ENCODE assay signal across 14 mouse cellular contexts in genomic region chr19:56608946-56609345, GRCm38 (mm10).
"Had no signal": no experiment of that assay in that cellular context is flagged by ENCODE, and none has a peak within 500 bp of the region (broad histone marks: within the 10 kb centered on the region; RNA-seq: fewer than 3 reads in every experiment).

No protein-coding gene starts in this region.

- H3K27me3 ChIP-seq: limb, embryonic 15.5 days; lung, embryonic 15.5 days; midbrain, embryonic 13.5 days; midbrain, embryonic 15.5 days; neural tube, embryonic 12.5 days; stomach, embryonic 15.5 days had no signal

- H3K4me1 ChIP-seq: limb, embryonic 15.5 days; liver, embryonic 12.5 days; midbrain, embryonic 13.5 days; midbrain, embryonic 15.5 days; neural tube, embryonic 12.5 days had no signal

- H3K27ac ChIP-seq: limb, embryonic 15.5 days; liver, embryonic 12.5 days; liver, embryonic 14.5 days; lung, embryonic 15.5 days; midbrain, embryonic 13.5 days; midbrain, embryonic 15.5 days; neural tube, embryonic 12.5 days; stomach, embryonic 15.5 days; stomach, postnatal 0 days had no signal

- H3K36me3 ChIP-seq: limb, embryonic 15.5 days; liver, embryonic 12.5 days; lung, embryonic 15.5 days; midbrain, embryonic 13.5 days; midbrain, embryonic 15.5 days; neural tube, embryonic 12.5 days; stomach, embryonic 15.5 days had no signal

- H3K4me2 ChIP-seq: limb, embryonic 15.5 days; liver, embryonic 12.5 days; lung, embryonic 15.5 days; midbrain, embryonic 11.5 days; midbrain, embryonic 13.5 days; midbrain, embryonic 15.5 days; neural tube, embryonic 12.5 days; stomach, embryonic 15.5 days had no signal

- DNase-seq: right cerebral cortex, postnatal 14 days; thymus, adult 2 months; thymus, postnatal 25 days; thymus, postnatal 4 days had no signal

- H3K9ac ChIP-seq: limb, embryonic 15.5 days; liver, embryonic 12.5 days; liver, embryonic 14.5 days; lung, embryonic 15.5 days; midbrain, embryonic 13.5 days; midbrain, embryonic 15.5 days; neural tube, embryonic 12.5 days; stomach, embryonic 15.5 days had no signal

- H3K4me3 ChIP-seq: limb, embryonic 15.5 days; liver, embryonic 12.5 days; lung, embryonic 15.5 days; midbrain, embryonic 13.5 days; midbrain, embryonic 15.5 days; neural tube, embryonic 12.5 days; stomach, embryonic 15.5 days had no signal

- ATAC-seq: liver, embryonic 12.5 days; midbrain, embryonic 13.5 days; midbrain, embryonic 15.5 days had no signal

- H3K9me3 ChIP-seq: limb, embryonic 15.5 days; liver, embryonic 12.5 days; lung, embryonic 15.5 days; midbrain, embryonic 13.5 days; midbrain, embryonic 15.5 days; neural tube, embryonic 12.5 days; stomach, embryonic 15.5 days had no signal
